In the genomic region with DNA sequence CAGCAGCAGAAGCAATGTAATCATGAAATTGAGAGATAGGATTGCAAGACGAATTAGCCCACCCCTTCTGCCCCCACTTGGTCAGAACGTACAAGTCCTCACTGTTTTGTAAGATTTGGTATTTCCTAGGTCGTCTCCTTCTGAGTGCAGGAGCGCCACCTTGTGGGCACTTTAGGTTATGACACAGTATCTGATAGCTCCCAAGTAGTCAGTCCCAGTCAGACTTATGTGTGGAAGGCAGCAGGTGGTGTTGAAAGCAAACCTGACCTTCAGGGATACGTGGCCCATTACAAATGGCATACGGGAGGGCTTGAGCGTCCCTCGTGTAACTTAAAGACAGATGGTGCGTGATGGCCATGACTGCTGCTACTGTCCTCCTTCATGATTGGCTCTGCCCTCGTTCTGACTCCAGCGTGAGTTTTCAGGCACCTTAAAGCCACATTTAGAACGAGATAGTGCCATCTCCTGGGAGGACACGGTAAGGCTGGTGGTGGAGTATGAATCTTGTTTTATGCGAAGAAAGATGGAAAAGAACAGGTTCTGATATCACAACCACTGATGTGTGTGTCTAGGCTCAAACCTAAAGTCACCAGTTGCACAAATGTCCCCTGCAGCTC, we compare ENCODE assay signal across 8 mouse cellular contexts. TPM values are rescaled to one million over a fixed set of nuclear protein-coding genes. Genes with fewer than 3 reads are reported as not detected.
DNase-seq lines count a peak whose midpoint lies in the region; ATAC-seq lines count a peak whose summit lies in the region.

No protein-coding gene starts in this region.

- 2% methylated on average over 14 of the region's 14 CpGs for WGBS in intestine, embryonic 16.5 days
- 4% methylated on average over 14 of the region's 14 CpGs for WGBS in midbrain, embryonic 10.5 days

- H3K4me2 ChIP-seq in intestine, embryonic 16.5 days (ENCODE audit: low read depth, low read length): peak overlapping the region; percentile 55

- 0 out of 2 replicates have a peak overlapping the region, but pooled peaks have one; percentile 19 for H3K4me3 ChIP-seq in intestine, embryonic 16.5 days (ENCODE audit: low read length)
- H3K4me3 ChIP-seq in midbrain, embryonic 10.5 days: peak overlapping the region; percentile 39

- H3K36me3 ChIP-seq in intestine, embryonic 16.5 days (ENCODE audit: control insufficient read depth, insufficient read depth, low read length): no peaks in the 10 kb centered on the region
- H3K36me3 ChIP-seq in midbrain, embryonic 10.5 days: no peaks in the 10 kb centered on the region

- 0 out of 2 replicates have a peak, but pooled peaks cover 3% of the 10 kb centered on the region for H3K4me1 ChIP-seq in intestine, embryonic 16.5 days (ENCODE audit: control insufficient read depth, insufficient read depth, low read length)
- peaks cover 10% of the 10 kb centered on the region for H3K4me1 ChIP-seq in midbrain, embryonic 10.5 days

- no peak overlapping the region for H3K27ac ChIP-seq in intestine, embryonic 16.5 days (ENCODE audit: low read length)
- H3K27ac ChIP-seq in midbrain, embryonic 10.5 days (replicated peaks): 0 out of 2 replicates have a peak overlapping the region, but pooled peaks have one; percentile 9

- no peaks in the 10 kb centered on the region for H3K9me3 ChIP-seq in intestine, embryonic 16.5 days (ENCODE audit: control insufficient read depth, low read length)
- H3K9me3 ChIP-seq in midbrain, embryonic 10.5 days (replicated peaks): no peaks in the 10 kb centered on the region

- no peaks in the 10 kb centered on the region for H3K27me3 ChIP-seq in intestine, embryonic 16.5 days (replicated peaks; ENCODE audit: control insufficient read depth, insufficient read depth, low read length)
- peaks cover 12% of the 10 kb centered on the region; the same call in 1 of the 2 replicates for H3K27me3 ChIP-seq in midbrain, embryonic 10.5 days (ENCODE audit: low read depth, poor library complexity, severe bottlenecking)

- intact Hi-C loops in left cerebral cortex, postnatal 25 days (cut with DNase I): loop anchor here (2.0 to 10.0 kb wide), 4 partner anchors 128 to 1032 kb away; a partner anchor contains a TSS

- peak; percentile 82 for ATAC-seq in intestine, embryonic 16.5 days

- H3K9ac ChIP-seq in intestine, embryonic 16.5 days (ENCODE audit: low read depth, low read length): 0 out of 2 replicates have a peak overlapping the region, but pooled peaks have one; percentile 25

- peak; percentile 72 for DNase-seq in adrenal gland, adult 8-10 months
- DNase-seq in embryo, embryonic 9.5 days (ENCODE audit: extremely low spot score): peak; percentile 83
- DNase-seq in gonadal fat pad, adult 2 months (ENCODE audit: low read depth): peak; percentile 10
- peak; percentile 92 to 96 for DNase-seq in left cerebral cortex, postnatal 25 days (ENCODE audit: low spot score in 2 of 2)
- DNase-seq in midbrain, embryonic 10.5 days (ENCODE audit: low spot score): peak; percentile 84
- peak; percentile 79 to 86 for DNase-seq in right cerebral cortex, postnatal 36 days (ENCODE audit: low spot score in 2 of 2)
- DNase-seq in urinary bladder, postnatal 4 days (ENCODE audit: low spot score in 2 of 2): peak; percentile 66 to 86

RNA-seq across cellular contexts. Expression of a gene that starts 58.5 kb away (rescaled TPM):
- 10 to 100 TPM; 60.8 to 90.1 (median 80.9) TPM for total RNA-seq in adrenal gland, adult 8-10 months (2022)
- 9.0 and 9.9 TPM in 2 replicates for polyA plus RNA-seq in gonadal fat pad, adult 2 months (2012; rRNA removed)
- polyA plus RNA-seq in intestine, embryonic 16.5 days (2015; fragmentation: Nextera tagmentation; extraction: Ambion mirVana): 12.8 and 13.8 TPM in 2 replicates
- total RNA-seq in left cerebral cortex, postnatal 25 days (2021): 100 to 1,000 TPM; 105 to 118 TPM
- polyA plus RNA-seq in midbrain, embryonic 10.5 days (2016; fragmentation: Nextera tagmentation; extraction: Ambion mirVana): 9.0 and 11.3 TPM in 2 replicates

Comparison
In these comparisons a context has a peak if more than half of its experiments do, and no peak if none do; other contexts are left out.
1. DNase-seq: peak in every context shown above with its lines; median percentile 94 in left cerebral cortex, postnatal 25 days; 84 in midbrain, embryonic 10.5 days; 83 in embryo, embryonic 9.5 days; 82 in right cerebral cortex, postnatal 36 days; 76 in urinary bladder, postnatal 4 days; 72 in adrenal gland, adult 8-10 months; 10 in gonadal fat pad, adult 2 months.